Mouse (Mus musculus): ENCODE measurements around the gene Supt6. TPM values are rescaled to one million over a fixed set of nuclear protein-coding genes. Genes with fewer than 3 reads are reported as not detected.

Supt6 gene
- 73.2 and 73.4 TPM in 2 replicates for polyA plus RNA-seq (2011; ENCODE audit: insufficient read depth, insufficient read length, low read depth, missing spikeins)

DNA sequence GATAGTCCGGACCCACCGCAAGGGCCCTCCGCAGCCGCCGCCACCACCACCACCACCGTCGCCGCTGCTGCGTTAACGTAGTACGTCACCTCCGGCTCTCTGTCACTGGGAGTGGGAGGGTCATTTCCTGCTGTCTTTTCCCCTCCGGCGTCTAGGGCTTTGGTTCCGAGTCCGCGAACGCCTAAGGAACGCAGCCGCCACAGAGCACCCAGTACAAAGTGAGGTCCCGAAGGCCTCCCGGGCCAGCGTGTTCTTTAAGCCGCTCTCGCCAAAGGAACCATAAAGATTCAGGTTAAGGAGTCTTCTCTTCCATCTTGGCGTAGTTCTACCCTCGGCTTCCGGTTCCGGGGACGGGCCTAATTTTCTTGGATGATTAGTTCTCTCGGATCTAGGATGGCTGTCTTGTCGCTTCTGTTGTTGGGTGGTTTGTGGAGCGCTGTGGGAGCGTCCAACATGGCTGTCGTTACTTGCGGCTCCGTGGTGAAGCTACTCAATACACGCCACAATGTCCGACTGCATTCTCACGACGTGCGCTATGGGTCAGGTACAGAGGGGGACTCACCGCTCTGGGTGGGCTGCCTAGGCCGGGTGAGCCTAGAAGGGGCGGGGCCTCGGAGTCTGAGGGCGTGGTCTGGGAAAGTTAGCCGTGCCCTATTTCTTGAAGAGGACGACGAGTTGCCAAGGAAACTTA lies at the start of gene Supt6, which contains the start of gene Sdf2:
Gene Supt6, minus strand, starts transcription at position 361 of the 691 bp plus-strand sequence.
Gene Sdf2, plus strand, starts transcription at position 120 of the 691 bp plus-strand sequence.
- TF ChIP-seq POLR2A (IDR thresholded peaks at IDR 0.05; ENCODE audit: insufficient read depth, low read length) = peak; percentile 29
- TF ChIP-seq CTCF (IDR thresholded peaks at IDR 0.05; ENCODE audit: low read depth, low read length) = no peak
- H3K9ac ChIP-seq (ENCODE audit: low read depth, poor library complexity, severe bottlenecking) = peak within 1 kb of the TSS; percentile 80
- peak within 1 kb of the TSS; percentile 98 for H3K27ac ChIP-seq (ENCODE audit: insufficient read depth, low read length)
- H3K27me3 ChIP-seq (ENCODE audit: control insufficient read depth, insufficient read depth, low read length, poor library complexity, severe bottlenecking) = no peaks in the 10 kb centered on the region
- H3K4me3 ChIP-seq (ENCODE audit: low read depth, low read length) = peak within 1 kb of the TSS; percentile 88
- peaks cover 5% of the 10 kb centered on the region for H3K36me3 ChIP-seq (ENCODE audit: control insufficient read depth, insufficient read depth, low read length, poor library complexity, severe bottlenecking)
- H3K4me1 ChIP-seq (ENCODE audit: control insufficient read depth, insufficient read depth, low read length) = no peaks in the 10 kb centered on the region
- no peaks in the 10 kb centered on the region for H3K9me3 ChIP-seq (replicated peaks; ENCODE audit: control insufficient read depth, insufficient read depth, low read length, poor library complexity, severe bottlenecking)

DNA sequence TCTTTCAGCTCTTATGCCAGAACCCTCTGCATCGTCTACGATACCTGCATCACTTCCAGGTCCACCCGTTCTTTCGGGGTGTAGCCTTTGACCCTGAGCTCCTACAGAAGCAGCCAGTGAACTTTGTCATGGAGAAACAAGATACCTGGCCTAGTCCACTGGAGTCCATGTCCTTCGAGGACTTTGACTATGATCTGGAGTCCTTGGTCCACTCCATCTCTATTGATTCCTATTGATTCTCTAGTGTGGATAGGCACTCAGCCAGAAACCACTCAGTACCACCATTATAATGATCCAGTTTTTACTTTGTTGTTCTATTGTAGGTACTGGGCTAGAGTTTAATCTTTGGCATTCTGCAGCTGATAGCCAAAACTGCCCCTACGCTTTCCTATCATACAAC lies 48.8 kb upstream of the Supt6 start:
- peaks cover 28% of the 10 kb centered on the region for H3K36me3 ChIP-seq (ENCODE audit: control insufficient read depth, insufficient read depth, low read length, poor library complexity, severe bottlenecking)
- H3K27ac ChIP-seq (ENCODE audit: insufficient read depth, low read length) = no peak overlapping the region
- no peak overlapping the region for H3K9ac ChIP-seq (ENCODE audit: low read depth, poor library complexity, severe bottlenecking)
- H3K4me1 ChIP-seq (ENCODE audit: control insufficient read depth, insufficient read depth, low read length) = no peaks in the 10 kb centered on the region
- no peaks in the 10 kb centered on the region for H3K27me3 ChIP-seq (ENCODE audit: control insufficient read depth, insufficient read depth, low read length, poor library complexity, severe bottlenecking)
- no peak for TF ChIP-seq EP300 (IDR thresholded peaks at IDR 0.05; ENCODE audit: insufficient read depth, low read depth, low read length)
- TF ChIP-seq CTCF (IDR thresholded peaks at IDR 0.05; ENCODE audit: low read depth, low read length) = no peak
- no peak for TF ChIP-seq POLR2A (IDR thresholded peaks at IDR 0.05; ENCODE audit: insufficient read depth, low read length)
- H3K4me3 ChIP-seq (ENCODE audit: low read depth, low read length) = no peak overlapping the region
- H3K9me3 ChIP-seq (replicated peaks; ENCODE audit: control insufficient read depth, insufficient read depth, low read length, poor library complexity, severe bottlenecking) = no peaks in the 10 kb centered on the region

DNA sequence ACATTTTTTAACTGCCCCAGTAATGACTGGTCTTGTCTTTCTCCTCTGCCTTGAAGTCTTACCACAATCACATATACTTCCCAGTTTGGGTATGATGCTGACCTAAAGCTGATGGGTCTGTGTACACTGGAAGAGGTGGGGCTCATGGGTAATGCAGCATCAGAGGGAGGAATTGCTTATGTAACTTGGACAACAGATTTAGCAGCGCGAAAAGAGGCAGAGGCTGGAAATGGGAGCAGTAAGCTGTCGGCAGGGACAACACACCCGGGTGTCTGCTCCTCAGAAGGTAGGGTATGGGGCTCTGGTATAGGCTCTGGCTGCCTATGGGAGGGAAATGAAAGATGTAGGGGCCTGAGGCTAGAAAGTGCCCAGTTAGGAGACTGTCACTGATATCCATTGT lies 44.9 kb upstream of the Supt6 start, which contains the start of gene BC030499:
Gene BC030499, plus strand, starts transcription at position 188 of the 400 bp plus-strand sequence.
- TF ChIP-seq EP300 (IDR thresholded peaks at IDR 0.05; ENCODE audit: insufficient read depth, low read depth, low read length) (no peak), POLR2A (IDR thresholded peaks at IDR 0.05; ENCODE audit: insufficient read depth, low read length) (no peak)
- H3K27me3 ChIP-seq (ENCODE audit: control insufficient read depth, insufficient read depth, low read length, poor library complexity, severe bottlenecking) = no peaks in the 10 kb centered on the region
- H3K9ac ChIP-seq (ENCODE audit: low read depth, poor library complexity, severe bottlenecking) = no peak within 1 kb of the TSS
- H3K4me3 ChIP-seq (ENCODE audit: low read depth, low read length) = no peak within 1 kb of the TSS
- no peaks in the 10 kb centered on the region for H3K4me1 ChIP-seq (ENCODE audit: control insufficient read depth, insufficient read depth, low read length)
- H3K9me3 ChIP-seq (replicated peaks; ENCODE audit: control insufficient read depth, insufficient read depth, low read length, poor library complexity, severe bottlenecking) = no peaks in the 10 kb centered on the region
- no peak within 1 kb of the TSS for H3K27ac ChIP-seq (ENCODE audit: insufficient read depth, low read length)
- peaks cover 63% of the 10 kb centered on the region for H3K36me3 ChIP-seq (ENCODE audit: control insufficient read depth, insufficient read depth, low read length, poor library complexity, severe bottlenecking)

DNA sequence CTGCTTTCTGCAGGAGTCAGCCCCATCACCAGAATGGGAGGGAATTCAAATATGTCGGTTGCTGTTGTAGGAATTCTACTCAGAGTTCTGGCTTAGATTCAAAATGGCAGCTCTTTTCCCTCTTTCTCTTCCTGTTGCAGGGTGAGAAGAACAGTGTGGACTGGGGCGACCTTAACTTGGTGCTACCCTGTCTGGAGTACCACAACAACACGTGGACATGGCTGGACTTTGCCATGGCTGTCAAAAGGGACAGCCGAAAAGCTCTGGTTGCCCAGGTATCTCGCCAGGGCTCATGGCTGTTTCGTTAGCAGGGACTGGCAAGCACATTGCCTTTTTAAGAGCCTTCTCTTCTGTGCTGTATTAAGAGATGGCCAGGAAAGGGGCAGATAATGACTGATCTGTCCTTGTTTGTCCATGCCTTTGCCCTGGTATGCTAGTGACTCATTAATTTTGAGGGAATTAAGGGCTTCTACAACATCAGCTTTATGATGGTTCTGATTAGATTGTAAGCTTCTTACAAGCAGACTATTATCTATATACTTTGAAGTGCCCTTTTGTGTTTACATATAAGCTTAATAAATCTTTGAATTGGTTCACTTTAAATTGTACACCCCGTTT lies 43.5 kb upstream of the Supt6 start:
- Histone ChIP-seq H3K27me3 (ENCODE audit: control insufficient read depth, insufficient read depth, low read length, poor library complexity, severe bottlenecking) (no peaks in the 10 kb centered on the region), H3K9ac (ENCODE audit: low read depth, poor library complexity, severe bottlenecking) (no peak overlapping the region), H3K4me3 (ENCODE audit: low read depth, low read length) (no peak overlapping the region), H3K27ac (ENCODE audit: insufficient read depth, low read length) (no peak overlapping the region), H3K36me3 (ENCODE audit: control insufficient read depth, insufficient read depth, low read length, poor library complexity, severe bottlenecking) (peaks cover 77% of the 10 kb centered on the region), H3K9me3 (replicated peaks; ENCODE audit: control insufficient read depth, insufficient read depth, low read length, poor library complexity, severe bottlenecking) (no peaks in the 10 kb centered on the region), H3K4me1 (ENCODE audit: control insufficient read depth, insufficient read depth, low read length) (no peaks in the 10 kb centered on the region)
- TF ChIP-seq POLR2A (IDR thresholded peaks at IDR 0.05; ENCODE audit: insufficient read depth, low read length) (no peak), EP300 (IDR thresholded peaks at IDR 0.05; ENCODE audit: insufficient read depth, low read depth, low read length) (no peak), CTCF (IDR thresholded peaks at IDR 0.05; ENCODE audit: low read depth, low read length) (no peak)

DNA sequence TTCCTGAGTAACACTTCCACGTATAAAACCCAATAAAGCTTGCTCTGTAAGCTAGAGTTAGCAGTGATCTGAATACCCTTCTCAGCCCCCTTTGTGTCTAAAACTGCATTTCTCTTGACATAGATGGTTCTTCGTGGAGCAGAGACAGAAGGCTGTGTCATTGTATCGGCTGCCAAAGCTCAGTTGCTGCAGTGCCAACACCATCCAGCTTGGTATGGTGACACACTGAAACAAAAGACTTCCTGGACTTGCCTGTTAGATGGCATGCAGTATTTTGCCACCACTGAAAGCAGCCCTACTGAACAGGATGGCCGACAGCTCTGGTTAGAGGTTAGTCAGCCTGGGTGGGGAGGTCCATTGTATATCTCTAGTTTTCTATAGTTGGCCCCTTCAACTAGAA lies 33.8 kb upstream of the Supt6 start:
- Histone ChIP-seq H3K27me3 (ENCODE audit: control insufficient read depth, insufficient read depth, low read length, poor library complexity, severe bottlenecking) (no peaks in the 10 kb centered on the region), H3K27ac (ENCODE audit: insufficient read depth, low read length) (no peak overlapping the region), H3K9ac (ENCODE audit: low read depth, poor library complexity, severe bottlenecking) (no peak overlapping the region), H3K36me3 (ENCODE audit: control insufficient read depth, insufficient read depth, low read length, poor library complexity, severe bottlenecking) (peaks cover 92% of the 10 kb centered on the region), H3K4me1 (ENCODE audit: control insufficient read depth, insufficient read depth, low read length) (no peaks in the 10 kb centered on the region), H3K4me3 (ENCODE audit: low read depth, low read length) (no peak overlapping the region), H3K9me3 (replicated peaks; ENCODE audit: control insufficient read depth, insufficient read depth, low read length, poor library complexity, severe bottlenecking) (no peaks in the 10 kb centered on the region)
- TF ChIP-seq CTCF (IDR thresholded peaks at IDR 0.05; ENCODE audit: low read depth, low read length) (no peak), EP300 (IDR thresholded peaks at IDR 0.05; ENCODE audit: insufficient read depth, low read depth, low read length) (no peak), POLR2A (IDR thresholded peaks at IDR 0.05; ENCODE audit: insufficient read depth, low read length) (no peak)

DNA sequence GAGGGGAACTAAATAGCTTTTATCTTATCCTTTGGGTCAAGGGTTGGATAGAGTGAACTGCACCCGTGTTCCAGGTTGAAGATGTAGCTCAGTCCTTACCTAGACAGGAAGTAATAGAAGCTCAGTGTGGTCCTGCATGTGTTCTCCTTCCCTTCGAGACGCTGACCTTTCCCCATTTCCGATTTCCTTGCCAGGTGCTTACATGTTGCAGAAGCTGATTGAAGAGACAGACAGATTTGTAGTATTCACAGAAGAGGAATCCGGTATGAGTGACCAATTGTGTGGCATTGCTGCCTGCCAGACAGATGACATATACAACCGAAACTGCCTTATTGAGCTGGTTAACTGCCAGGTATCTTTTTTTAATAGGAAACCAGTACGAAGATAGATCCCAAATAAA lies 33.1 kb upstream of the Supt6 start:
- H3K9me3 ChIP-seq (replicated peaks; ENCODE audit: control insufficient read depth, insufficient read depth, low read length, poor library complexity, severe bottlenecking) = no peaks in the 10 kb centered on the region
- H3K9ac ChIP-seq (ENCODE audit: low read depth, poor library complexity, severe bottlenecking) = no peak overlapping the region
- H3K36me3 ChIP-seq (ENCODE audit: control insufficient read depth, insufficient read depth, low read length, poor library complexity, severe bottlenecking) = peaks cover 92% of the 10 kb centered on the region
- no peak overlapping the region for H3K4me3 ChIP-seq (ENCODE audit: low read depth, low read length)
- H3K4me1 ChIP-seq (ENCODE audit: control insufficient read depth, insufficient read depth, low read length) = no peaks in the 10 kb centered on the region
- TF ChIP-seq POLR2A (IDR thresholded peaks at IDR 0.05; ENCODE audit: insufficient read depth, low read length) (no peak), CTCF (IDR thresholded peaks at IDR 0.05; ENCODE audit: low read depth, low read length) (no peak), EP300 (IDR thresholded peaks at IDR 0.05; ENCODE audit: insufficient read depth, low read depth, low read length) (no peak)
- no peaks in the 10 kb centered on the region for H3K27me3 ChIP-seq (ENCODE audit: control insufficient read depth, insufficient read depth, low read length, poor library complexity, severe bottlenecking)
- no peak overlapping the region for H3K27ac ChIP-seq (ENCODE audit: insufficient read depth, low read length)

Data from ES-Bruce4 (cell line).